Mouse (Mus musculus) limb, embryonic 14.5 days (tissue): ENCODE measurements around the gene Hoxd9. TPM values are rescaled to one million over a fixed set of nuclear protein-coding genes. Genes with fewer than 3 reads are reported as not detected.

Experiments used
- ATAC-seq: fragments of 200-750 bp; cut with Nextera tagmentation; 2 replicates; pipeline ENCODE4 v1.8.0; 2017; ENCODE audit warnings: low read depth, moderate number of reproducible peaks, moderate TSS enrichment; ENCODE audit not compliant: low FRiP score
- DNase-seq: peaks from one replicate; pipeline ENCODE4 v3.0.0-alpha.2; 2015; ENCODE audit warnings: low spot score
- H3K27ac ChIP-seq: fragments of 300-500 bp; sonication (generic); replicated peaks from 2 replicates; pipeline ENCODE4 v1.5.1; 2014; ENCODE audit warnings: low read depth, mild to moderate bottlenecking, low read length, moderate library complexity, mixed read lengths
- H3K27me3 ChIP-seq: fragments of 300-500 bp; sonication (generic); 2 replicates; pipeline ENCODE4 v1.6.1; 2014; ENCODE audit warnings: low read length, mixed read lengths; ENCODE audit not compliant: control insufficient read depth, insufficient read depth
- H3K36me3 ChIP-seq: fragments of 300-500 bp; sonication (generic); 2 replicates; pipeline ENCODE4 v1.6.1; 2014; ENCODE audit warnings: mild to moderate bottlenecking, low read length, moderate library complexity, mixed read lengths; ENCODE audit not compliant: control insufficient read depth, insufficient read depth
- H3K4me1 ChIP-seq: fragments of 300-500 bp; sonication (generic); 2 replicates; pipeline ENCODE4 v1.6.1; 2014; ENCODE audit warnings: antibody characterized with exemption, low read length, mixed read lengths; ENCODE audit not compliant: control insufficient read depth, insufficient read depth
- H3K4me2 ChIP-seq: fragments of 300-500 bp; sonication (generic); replicated peaks from 2 replicates; pipeline ENCODE4 v1.6.1; 2014; ENCODE audit warnings: low read depth, mild to moderate bottlenecking, low read length, moderate library complexity; ENCODE audit not compliant: severe bottlenecking
- H3K4me3 ChIP-seq: fragments of 300-500 bp; sonication (generic); replicated peaks from 2 replicates; pipeline ENCODE4 v1.5.1; 2014; ENCODE audit warnings: low read length
- H3K9ac ChIP-seq: fragments of 300-500 bp; sonication (generic); 2 replicates; pipeline ENCODE4 v1.6.1; 2014; ENCODE audit warnings: mild to moderate bottlenecking, low read depth, low read length, moderate library complexity; ENCODE audit not compliant: severe bottlenecking
- H3K9me3 ChIP-seq: fragments of 300-500 bp; sonication (generic); 2 replicates; pipeline ENCODE4 v1.6.1; 2016; ENCODE audit warnings: low read length; ENCODE audit not compliant: control insufficient read depth
- POLR2A ChIP-seq: fragments of 200-500 bp; IDR thresholded peaks from 2 replicates; pipeline ENCODE4 v1.8.0; 2012; ENCODE audit warnings: inconsistent platforms, mild to moderate bottlenecking, moderate library complexity, borderline replicate concordance; ENCODE audit not compliant: insufficient read depth, insufficient read length; ENCODE audit errors: extremely low read depth
- WGBS: fragments of 180-500 bp; shearing (Covaris S2); extraction: QIAGEN DNeasy Blood & Tissue Kit; methylation state at CpG from one replicate; pipeline ENCODE4 v1.1.7; 2014; 5-methylcytosine and 5-hydroxymethylcytosine counted together
- polyA plus RNA-seq, 2 experiments: library from polyadenylated mRNA; depleted of rRNA in 1 of 2; stranded (reverse) in 1 of 2; unstranded in 1 of 2; fragments of >200 nt; fragmentation: Nextera tagmentation in 1 of 2; extraction: Ambion mirVana in 1 of 2; gene quantifications; 2 replicates each; pipeline versions ENCODE4 v1.2.1 to v1.2.3; 2012 to 2014

Hoxd9 gene
- polyA plus RNA-seq, 2 experiments: 8.7 to 19.6 TPM

DNA sequence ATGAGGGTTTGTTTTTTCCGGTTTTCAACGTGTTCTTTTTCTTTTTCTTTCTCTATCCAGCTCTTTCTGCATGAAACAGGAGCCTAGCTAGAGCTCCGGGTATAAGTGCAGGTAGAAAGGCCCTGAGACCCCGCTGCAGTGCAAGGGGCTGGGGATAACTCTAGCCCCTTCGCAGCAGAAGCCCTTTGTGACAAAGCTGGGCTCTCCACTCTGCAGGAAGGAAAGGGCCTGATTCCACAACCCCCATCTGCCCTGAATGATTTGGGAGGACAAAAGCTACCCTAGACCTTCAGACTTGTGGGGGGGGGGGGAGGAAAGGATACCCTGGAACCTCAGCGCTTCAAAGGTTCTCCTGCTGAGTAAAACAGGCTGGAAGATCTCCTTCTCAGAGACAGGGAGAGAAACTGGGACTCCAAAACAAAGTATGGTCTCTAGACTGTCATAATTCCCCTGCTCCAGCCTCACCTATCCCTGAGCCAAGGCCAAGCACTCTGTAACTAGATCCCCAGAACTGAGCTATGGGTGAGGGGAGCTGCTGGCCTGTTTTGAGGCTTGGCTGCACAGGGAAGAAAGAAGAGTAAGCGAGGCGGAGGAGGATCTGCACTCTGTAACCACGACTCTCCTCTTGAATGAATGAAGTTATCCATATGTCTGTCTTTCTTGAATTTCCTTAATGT lies 21.0 kb upstream of the Hoxd9 start:
- H3K4me1 ChIP-seq: peaks cover 17% of the 10 kb centered on the region
- no peaks in the 10 kb centered on the region for H3K9me3 ChIP-seq
- no peak for DNase-seq
- no peaks in the 10 kb centered on the region for H3K36me3 ChIP-seq
- TF ChIP-seq POLR2A: no peak
- peak overlapping the region; percentile 99 for H3K9ac ChIP-seq
- peak overlapping the region; percentile 96 for H3K4me2 ChIP-seq
- peaks cover 30% of the 10 kb centered on the region; the same call in 1 of the 2 replicates for H3K27me3 ChIP-seq
- ATAC-seq: no peak
- peak overlapping the region; percentile 97 for H3K27ac ChIP-seq
- WGBS: 16% methylated on average over 9 of the region's 9 CpGs
- H3K4me3 ChIP-seq: peak overlapping the region; percentile 74

DNA sequence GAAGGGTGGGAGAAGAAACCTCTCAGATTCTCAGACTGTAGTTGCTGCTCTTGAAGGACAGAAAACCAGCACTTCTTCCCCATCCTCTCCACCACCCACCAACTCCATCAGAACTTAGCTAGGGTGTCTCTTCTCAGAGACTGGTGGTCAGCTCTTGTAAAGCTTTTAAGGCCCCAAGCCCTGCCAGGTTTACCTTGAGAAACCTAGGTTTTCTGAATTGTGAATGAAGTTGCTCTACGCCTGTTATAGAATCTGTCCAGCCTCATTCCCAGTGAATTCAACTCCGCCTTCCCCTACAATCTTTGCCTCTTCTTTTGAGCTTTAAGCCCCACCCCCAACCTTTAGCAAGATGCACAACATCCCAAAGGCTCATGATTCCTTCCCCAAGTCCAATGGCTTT lies 20.4 kb upstream of the Hoxd9 start:
- WGBS: 24% methylated on average over 2 of the region's 2 CpGs
- peak overlapping the region; percentile 96 for H3K4me2 ChIP-seq
- no peaks in the 10 kb centered on the region for H3K9me3 ChIP-seq
- DNase-seq (no peak), ATAC-seq (no peak)
- peaks cover 17% of the 10 kb centered on the region for H3K4me1 ChIP-seq
- peak overlapping the region; percentile 99 for H3K9ac ChIP-seq
- no peak for TF ChIP-seq POLR2A
- peak overlapping the region; percentile 97 for H3K27ac ChIP-seq
- H3K27me3 ChIP-seq: peaks cover 35% of the 10 kb centered on the region; the same call in 1 of the 2 replicates
- no peaks in the 10 kb centered on the region for H3K36me3 ChIP-seq
- H3K4me3 ChIP-seq: peak overlapping the region; percentile 74

- peak within 1 kb of the TSS; percentile 97 for H3K27ac ChIP-seq
- 8% methylated on average over 15 of the region's 15 CpGs for WGBS
Measured at GRCm38 (mm10) chr2:74678891-74679595, 18.5 kb upstream of the Hoxd9 start, which contains the start of gene Hoxd11. Gene Hoxd11, plus strand, starts transcription at chr2:74679557.

GRCm38 (mm10) chr2:74679596-74679971 lies 17.9 kb upstream of the Hoxd9 start:
- ATAC-seq: no peak
- no peaks in the 10 kb centered on the region for H3K9me3 ChIP-seq
- H3K27ac ChIP-seq: peak overlapping the region; percentile 97
- H3K36me3 ChIP-seq: 0 out of 2 replicates have a peak, but pooled peaks cover 10% of the 10 kb centered on the region
- peak overlapping the region; percentile 99 for H3K9ac ChIP-seq
- peak overlapping the region; percentile 74 for H3K4me3 ChIP-seq
- 2% methylated on average over 26 of the region's 26 CpGs for WGBS
- H3K4me2 ChIP-seq: peak overlapping the region; percentile 96
- peaks cover 5% of the 10 kb centered on the region; the same call in 1 of the 2 replicates for H3K4me1 ChIP-seq
- no peak for TF ChIP-seq POLR2A
- no peak for DNase-seq
- H3K27me3 ChIP-seq: peaks cover 32% of the 10 kb centered on the region

More at GRCm38 (mm10) chr2:74678891-74679595, 18.5 kb upstream of the Hoxd9 start, which contains the start of gene Hoxd11:
- no peak for DNase-seq
- peak within 1 kb of the TSS; percentile 96 for H3K4me2 ChIP-seq
- peak within 1 kb of the TSS; percentile 99 for H3K9ac ChIP-seq
- H3K4me1 ChIP-seq: peaks cover 10% of the 10 kb centered on the region; the same call in 1 of the 2 replicates
- ATAC-seq: no peak
- H3K4me3 ChIP-seq: peak within 1 kb of the TSS; percentile 74
- H3K27me3 ChIP-seq: peaks cover 37% of the 10 kb centered on the region
- no peak for TF ChIP-seq POLR2A
- no peaks in the 10 kb centered on the region for H3K9me3 ChIP-seq
- H3K36me3 ChIP-seq: 0 out of 2 replicates have a peak, but pooled peaks cover 6% of the 10 kb centered on the region

- ATAC-seq (no peak), DNase-seq (no peak)
- Histone ChIP-seq H3K4me2 (peak overlapping the region; percentile 96), H3K36me3 (peaks cover 11% of the 10 kb centered on the region; the same call in 1 of the 2 replicates), H3K4me1 (peaks cover 5% of the 10 kb centered on the region; the same call in 1 of the 2 replicates), H3K9ac (peak overlapping the region; percentile 99), H3K27ac (peak overlapping the region; percentile 97), H3K9me3 (no peaks in the 10 kb centered on the region), H3K4me3 (peak overlapping the region; percentile 74), H3K27me3 (peaks cover 34% of the 10 kb centered on the region)
- TF ChIP-seq POLR2A: no peak
- 2% methylated on average over 22 of the region's 23 CpGs for WGBS
Measured at GRCm38 (mm10) chr2:74679980-74680379, 17.5 kb upstream of the Hoxd9 start.
